Mouse (Mus musculus) forebrain, embryonic 14.5 days (tissue): Measurements from ENCODE around the gene Ramp3. TPM values are rescaled to one million over a fixed set of nuclear protein-coding genes. Genes with fewer than 3 reads are reported as not detected.
"Not testable (repeated sequence)": the region's sequence is repeated elsewhere in the genome, so short reads cannot be mapped to it uniquely, and the experiment has no call there.

ENCODE experiments used
- ATAC-seq: fragments of 200-750 bp; cut with Nextera tagmentation; 2 replicates; pipeline ENCODE4 v1.8.0; 2017; ENCODE audit warnings: mild to moderate bottlenecking, moderate library complexity
- DNase-seq: peaks from one replicate; pipeline ENCODE4 v3.0.0-alpha.2; 2015; ENCODE audit warnings: low spot score
- H3K27ac ChIP-seq: fragments of 300-500 bp; sonication (generic); 2 replicates; pipeline ENCODE4 v1.5.1; 2014; ENCODE audit warnings: low read depth, mild to moderate bottlenecking, control low read depth, low read length, moderate library complexity
- H3K27me3 ChIP-seq: fragments of 300-500 bp; sonication (generic); replicated peaks from 2 replicates; pipeline ENCODE4 v1.6.1; 2014; ENCODE audit warnings: low read length, control low read depth, mixed read lengths; ENCODE audit not compliant: control insufficient read depth, insufficient read depth
- H3K36me3 ChIP-seq: fragments of 300-500 bp; sonication (generic); 2 replicates; pipeline ENCODE4 v1.6.1; 2014; ENCODE audit warnings: low read length, control low read depth; ENCODE audit not compliant: control insufficient read depth, insufficient read depth
- H3K4me1 ChIP-seq: fragments of 300-500 bp; sonication (generic); 2 replicates; pipeline ENCODE4 v1.6.1; 2014; ENCODE audit warnings: antibody characterized with exemption, low read length, control low read depth; ENCODE audit not compliant: control insufficient read depth, insufficient read depth
- H3K4me2 ChIP-seq: fragments of 300-500 bp; sonication (generic); 2 replicates; pipeline ENCODE4 v1.6.1; 2014; ENCODE audit warnings: mild to moderate bottlenecking, control low read depth, low read length
- H3K4me3 ChIP-seq: fragments of 300-500 bp; sonication (generic); 2 replicates; pipeline ENCODE4 v1.5.1; 2014; ENCODE audit warnings: low read depth, low read length, control low read depth
- H3K9ac ChIP-seq: fragments of 300-500 bp; sonication (generic); 2 replicates; pipeline ENCODE4 v1.6.1; 2014; ENCODE audit warnings: mild to moderate bottlenecking, low read length, control low read depth, moderate library complexity
- H3K9me3 ChIP-seq: fragments of 300-500 bp; sonication (generic); replicated peaks from 2 replicates; pipeline ENCODE4 v1.6.1; 2016; ENCODE audit warnings: low read length, control low read depth, mixed read lengths; ENCODE audit not compliant: control insufficient read depth
- WGBS: fragments of 180-500 bp; shearing (Covaris S2); extraction: QIAGEN DNeasy Blood & Tissue Kit; methylation state at CpG from one replicate; pipeline ENCODE4 v1.1.7; 2014; 5-methylcytosine and 5-hydroxymethylcytosine counted together
- polyA plus RNA-seq: library from polyadenylated mRNA; unstranded; fragments of >200 nt; fragmentation: Nextera tagmentation; extraction: Ambion mirVana; gene quantifications from 2 replicates; pipeline ENCODE4 v1.2.1, GENCODE M21; 2014

Gene Ramp3
- polyA plus RNA-seq, 1 experiment from 2014 or later: 4.0 TPM

- Histone ChIP-seq H3K4me2 (no peak overlapping the region), H3K27ac (no peak overlapping the region), H3K9ac (no peak overlapping the region), H3K4me1 (peaks cover 9% of the 10 kb centered on the region), H3K4me3 (no peak overlapping the region), H3K36me3 (no peaks in the 10 kb centered on the region), H3K9me3 (no peaks in the 10 kb centered on the region), H3K27me3 (no peaks in the 10 kb centered on the region)
- DNase-seq (peak; percentile 47), ATAC-seq (no peak)
Measured at GRCm38 (mm10) chr11:6629655-6630054, 28.7 kb upstream of the Ramp3 start.

- WGBS: 78% methylated on average over 8 of the region's 8 CpGs
- no peaks in the 10 kb centered on the region for H3K4me1 ChIP-seq
Measured at GRCm38 (mm10) chr11:6636150-6636549, 22.2 kb upstream of the Ramp3 start.

GRCm38 (mm10) chr11:6638537-6638936 is 19.8 kb upstream of the Ramp3 start, which contains the start of gene Wap:
Gene Wap (minus strand): TSS chr11:6638637.
- no peak within 1 kb of the TSS for H3K9ac ChIP-seq
- no peaks in the 10 kb centered on the region for H3K9me3 ChIP-seq
- H3K27ac ChIP-seq: no peak within 1 kb of the TSS
- no peak within 1 kb of the TSS for H3K4me3 ChIP-seq
- no peak within 1 kb of the TSS for H3K4me2 ChIP-seq
- no peaks in the 10 kb centered on the region for H3K27me3 ChIP-seq
- WGBS: 92% methylated on average over 4 of the region's 4 CpGs
- DNase-seq: no peak
- H3K36me3 ChIP-seq: no peaks in the 10 kb centered on the region
- no peaks in the 10 kb centered on the region for H3K4me1 ChIP-seq
- no peak for ATAC-seq

More at GRCm38 (mm10) chr11:6636150-6636549, 22.2 kb upstream of the Ramp3 start:
- Histone ChIP-seq H3K9me3 (no peaks in the 10 kb centered on the region), H3K9ac (no peak overlapping the region), H3K4me2 (no peak overlapping the region), H3K36me3 (no peaks in the 10 kb centered on the region), H3K27me3 (no peaks in the 10 kb centered on the region), H3K4me3 (no peak overlapping the region), H3K27ac (no peak overlapping the region)
- ATAC-seq (no peak), DNase-seq (no peak)

GRCm38 (mm10) chr11:6639072-6639471 is 19.2 kb upstream of the Ramp3 start:
- Histone ChIP-seq H3K27ac (no peak overlapping the region), H3K9ac (no peak overlapping the region), H3K4me1 (no peaks in the 10 kb centered on the region), H3K4me2 (no peak overlapping the region), H3K4me3 (no peak overlapping the region), H3K9me3 (no peaks in the 10 kb centered on the region), H3K36me3 (no peaks in the 10 kb centered on the region), H3K27me3 (no peaks in the 10 kb centered on the region)
- 79% methylated on average over 6 of the region's 6 CpGs for WGBS
- DNase-seq: no peak
- ATAC-seq: no peak

- Histone ChIP-seq H3K4me2 (no peak overlapping the region), H3K9me3 (no peaks in the 10 kb centered on the region), H3K27me3 (no peaks in the 10 kb centered on the region), H3K27ac (no peak overlapping the region), H3K36me3 (no peaks in the 10 kb centered on the region), H3K4me3 (no peak overlapping the region), H3K4me1 (no peaks in the 10 kb centered on the region), H3K9ac (no peak overlapping the region)
- ATAC-seq (no peak), DNase-seq (no peak)
- 68% methylated on average over 6 of the region's 6 CpGs for WGBS
Measured at GRCm38 (mm10) chr11:6644566-6644965, 13.8 kb upstream of the Ramp3 start.

- Histone ChIP-seq H3K27me3 (no peaks in the 10 kb centered on the region), H3K4me2 (no peak overlapping the region), H3K9me3 (no peaks in the 10 kb centered on the region), H3K27ac (no peak overlapping the region), H3K9ac (no peak overlapping the region), H3K36me3 (no peaks in the 10 kb centered on the region), H3K4me1 (no peaks in the 10 kb centered on the region), H3K4me3 (no peak overlapping the region)
- WGBS: 60% methylated on average over 9 of the region's 9 CpGs
- ATAC-seq: no peak
- no peak for DNase-seq
Measured at GRCm38 (mm10) chr11:6647831-6648724, 10.2 kb upstream of the Ramp3 start.

- no peak overlapping the region for H3K4me3 ChIP-seq
- H3K27ac ChIP-seq: no peak overlapping the region
- no peaks in the 10 kb centered on the region for H3K36me3 ChIP-seq
- H3K4me1 ChIP-seq: no peaks in the 10 kb centered on the region
- H3K9ac ChIP-seq: no peak overlapping the region
- no peak overlapping the region for H3K4me2 ChIP-seq
- no peak for DNase-seq
- ATAC-seq: no peak
- 74% methylated on average over 7 of the region's 7 CpGs for WGBS
- H3K27me3 ChIP-seq: no peaks in the 10 kb centered on the region
- no peaks in the 10 kb centered on the region for H3K9me3 ChIP-seq
Measured at GRCm38 (mm10) chr11:6650519-6650918, 7.8 kb upstream of the Ramp3 start.

- 80% methylated on average over 3 of the region's 3 CpGs for WGBS
- not testable (repeated sequence) for H3K4me1 ChIP-seq, H3K36me3 ChIP-seq, ATAC-seq, H3K27ac ChIP-seq, H3K9me3 ChIP-seq, H3K9ac ChIP-seq, H3K4me2 ChIP-seq, H3K27me3 ChIP-seq, DNase-seq, H3K4me3 ChIP-seq
Measured at GRCm38 (mm10) chr11:6652978-6653377, 5.3 kb upstream of the Ramp3 start.

GRCm38 (mm10) chr11:6654903-6655302 is 3.4 kb upstream of the Ramp3 start:
- ATAC-seq: peak; percentile 78
- H3K27me3 ChIP-seq: no peaks in the 10 kb centered on the region
- WGBS: 0% methylated on average over 2 of the region's 2 CpGs
- DNase-seq: peak; percentile 96
- H3K4me1 ChIP-seq: no peaks in the 10 kb centered on the region
- H3K4me3 ChIP-seq: no peak overlapping the region
- H3K27ac ChIP-seq: no peak overlapping the region
- H3K36me3 ChIP-seq: no peaks in the 10 kb centered on the region
- H3K4me2 ChIP-seq: no peak overlapping the region
- H3K9me3 ChIP-seq: no peaks in the 10 kb centered on the region
- H3K9ac ChIP-seq: no peak overlapping the region
